ENCODE assay signal across 14 mouse cellular contexts in the genomic region with DNA sequence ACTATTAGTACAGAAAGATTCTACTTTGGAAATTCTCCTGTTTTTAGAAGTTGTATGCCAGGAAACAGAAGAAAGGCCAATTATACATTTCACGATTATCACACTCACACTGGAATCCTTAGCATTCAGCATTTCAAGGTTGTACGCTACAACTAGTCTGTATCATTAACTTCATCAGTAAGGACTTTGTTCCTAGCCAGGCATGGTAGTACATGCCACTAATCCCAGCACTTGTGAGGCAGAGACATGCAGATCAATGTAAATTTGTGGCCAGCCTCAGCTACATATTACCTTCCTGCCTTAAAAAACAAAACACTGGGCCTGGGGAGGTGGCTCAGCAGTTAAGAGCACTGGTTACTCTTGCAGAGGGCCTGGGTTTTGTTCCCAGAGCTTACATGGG. TPM values are rescaled to one million over a fixed set of nuclear protein-coding genes. Genes with fewer than 3 reads are reported as not detected.
DNase-seq lines count a peak whose midpoint lies in the region; ATAC-seq and TF ChIP-seq lines count a peak whose summit lies in the region.
"Had no signal": no experiment of that assay in that cellular context is flagged by ENCODE, and none has a peak within 500 bp of the region (broad histone marks: within the 10 kb centered on the region; RNA-seq: fewer than 3 reads in every experiment).

No protein-coding gene starts in this region.

- 0 out of 2 replicates have a peak overlapping the region, but pooled peaks have one; percentile 20 for H3K9ac ChIP-seq in hindbrain, embryonic 13.5 days
- no peak overlapping the region for H3K9ac ChIP-seq in hindbrain, embryonic 11.5 days (ENCODE audit: low read depth, low read length)
- no peak overlapping the region for H3K9ac ChIP-seq in ES-Bruce4 (ENCODE audit: low read depth, poor library complexity, severe bottlenecking)
- peak overlapping the region; percentile 46 for H3K9ac ChIP-seq in liver, embryonic 14.5 days (replicated peaks)
- H3K9ac ChIP-seq: hindbrain, embryonic 12.5 days; lung, embryonic 14.5 days had no signal

- TF ChIP-seq CTCF in ES-Bruce4 (IDR thresholded peaks at IDR 0.05; ENCODE audit: low read depth, low read length) = no peak
- no peak for TF ChIP-seq CTCF in liver, embryonic 14.5 days (IDR thresholded peaks at IDR 0.05; ENCODE audit: low read depth)

- DNase-seq in hindbrain, embryonic 11.5 days (ENCODE audit: low spot score) = no peak
- no peak for DNase-seq in embryonic facial prominence, embryonic 10.5 days (ENCODE audit: low spot score)
- DNase-seq in liver, embryonic 14.5 days (ENCODE audit: low read depth in 3 of 3, low spot score in 3 of 3) = no peak
- no peak for DNase-seq in adrenal gland, postnatal 36 days
- no peak for DNase-seq in left cerebral cortex, adult 11 months (ENCODE audit: low spot score)
- DNase-seq: cerebellum, adult 11 months; kidney, adult 8-10 months; lung, embryonic 14.5 days; thymus, adult 18-20 months had no signal

- no peaks in the 10 kb centered on the region; the same call in 1 of the 2 replicates for H3K36me3 ChIP-seq in hindbrain, embryonic 13.5 days
- H3K36me3 ChIP-seq in hindbrain, embryonic 11.5 days (ENCODE audit: control insufficient read depth, insufficient read depth, low read length) = no peaks in the 10 kb centered on the region
- H3K36me3 ChIP-seq in ES-Bruce4 (ENCODE audit: control insufficient read depth, insufficient read depth, low read length, poor library complexity, severe bottlenecking) = no peaks in the 10 kb centered on the region
- H3K36me3 ChIP-seq in embryonic facial prominence, embryonic 10.5 days (replicated peaks) = peaks cover 23% of the 10 kb centered on the region
- no peaks in the 10 kb centered on the region for H3K36me3 ChIP-seq in liver, embryonic 14.5 days (replicated peaks; ENCODE audit: control insufficient read depth, insufficient read depth, low read depth)
- H3K36me3 ChIP-seq: hindbrain, embryonic 12.5 days had no signal

- H3K4me3 ChIP-seq in hindbrain, embryonic 13.5 days = no peak overlapping the region
- H3K4me3 ChIP-seq in hindbrain, embryonic 11.5 days (ENCODE audit: low read depth, low read length) = no peak overlapping the region
- H3K4me3 ChIP-seq in ES-Bruce4 (ENCODE audit: low read depth, low read length) = no peak overlapping the region
- H3K4me3 ChIP-seq in embryonic facial prominence, embryonic 10.5 days = no peak overlapping the region
- peak overlapping the region in 1 of 2 experiments; percentile 26; a peak in 1 of 4 replicates for H3K4me3 ChIP-seq in liver, embryonic 14.5 days (ENCODE audit: insufficient read depth in 1 of 2, low read depth in 2 of 2, low read length in 2 of 2)
- H3K4me3 ChIP-seq: forebrain, embryonic 10.5 days; hindbrain, embryonic 12.5 days; left cerebral cortex, adult 2 months had no signal

- no peaks in the 10 kb centered on the region for H3K27me3 ChIP-seq in hindbrain, embryonic 13.5 days
- H3K27me3 ChIP-seq in hindbrain, embryonic 11.5 days (ENCODE audit: control insufficient read depth, insufficient read depth, low read length) = no peaks in the 10 kb centered on the region
- no peaks in the 10 kb centered on the region for H3K27me3 ChIP-seq in ES-Bruce4 (ENCODE audit: control insufficient read depth, insufficient read depth, low read length, poor library complexity, severe bottlenecking)
- no peaks in the 10 kb centered on the region for H3K27me3 ChIP-seq in embryonic facial prominence, embryonic 10.5 days (replicated peaks; ENCODE audit: low read depth, poor library complexity, severe bottlenecking)
- H3K27me3 ChIP-seq in liver, embryonic 14.5 days (ENCODE audit: control insufficient read depth, insufficient read depth, low read length) = no peaks in the 10 kb centered on the region
- H3K27me3 ChIP-seq: hindbrain, embryonic 12.5 days had no signal

- no peaks in the 10 kb centered on the region for H3K9me3 ChIP-seq in hindbrain, embryonic 13.5 days
- H3K9me3 ChIP-seq in hindbrain, embryonic 11.5 days (ENCODE audit: control insufficient read depth, low read length) = no peaks in the 10 kb centered on the region
- H3K9me3 ChIP-seq in ES-Bruce4 (replicated peaks; ENCODE audit: control insufficient read depth, insufficient read depth, low read length, poor library complexity, severe bottlenecking) = no peaks in the 10 kb centered on the region
- no peaks in the 10 kb centered on the region for H3K9me3 ChIP-seq in embryonic facial prominence, embryonic 10.5 days
- no peaks in the 10 kb centered on the region for H3K9me3 ChIP-seq in liver, embryonic 14.5 days (ENCODE audit: control insufficient read depth, low read length)
- H3K9me3 ChIP-seq: forebrain, embryonic 10.5 days; hindbrain, embryonic 12.5 days had no signal

- no peak overlapping the region for H3K4me2 ChIP-seq in hindbrain, embryonic 13.5 days
- no peak overlapping the region for H3K4me2 ChIP-seq in hindbrain, embryonic 11.5 days (replicated peaks; ENCODE audit: low read depth, low read length)
- H3K4me2 ChIP-seq in liver, embryonic 14.5 days (ENCODE audit: low read depth) = peak overlapping the region; percentile 49
- H3K4me2 ChIP-seq: hindbrain, embryonic 12.5 days; lung, embryonic 14.5 days had no signal

- TF ChIP-seq POLR2A in ES-Bruce4 (IDR thresholded peaks at IDR 0.05; ENCODE audit: insufficient read depth, low read length) = no peak

- H3K4me1 ChIP-seq in hindbrain, embryonic 13.5 days (replicated peaks) = peaks cover 24% of the 10 kb centered on the region
- 0 out of 2 replicates have a peak, but pooled peaks cover 2% of the 10 kb centered on the region for H3K4me1 ChIP-seq in hindbrain, embryonic 11.5 days (replicated peaks; ENCODE audit: control insufficient read depth, insufficient read depth, low read length)
- H3K4me1 ChIP-seq in ES-Bruce4 (ENCODE audit: control insufficient read depth, insufficient read depth, low read length) = peaks cover 14% of the 10 kb centered on the region
- peaks cover 22% of the 10 kb centered on the region for H3K4me1 ChIP-seq in embryonic facial prominence, embryonic 10.5 days
- H3K4me1 ChIP-seq in liver, embryonic 14.5 days (replicated peaks; ENCODE audit: control insufficient read depth in 2 of 2, insufficient read depth in 2 of 2, low read length in 1 of 2) = peaks cover 52 to 61% of the 10 kb centered on the region in 2 experiments

- 90% methylated on average over 2 of the region's 2 CpGs for WGBS in hindbrain, embryonic 13.5 days
- WGBS in hindbrain, embryonic 11.5 days = 96% methylated on average over 2 of the region's 2 CpGs
- 87% methylated on average over 2 of the region's 2 CpGs for WGBS in embryonic facial prominence, embryonic 10.5 days
- 71% methylated on average over 2 of the region's 2 CpGs for WGBS in liver, embryonic 14.5 days (ENCODE audit: insufficient replicate concordance)

- TF ChIP-seq EP300 in ES-Bruce4 (IDR thresholded peaks at IDR 0.05; ENCODE audit: insufficient read depth, low read depth, low read length) = no peak
- no peak for TF ChIP-seq EP300 in liver, embryonic 14.5 days (IDR thresholded peaks at IDR 0.05; ENCODE audit: low read depth)

- H3K27ac ChIP-seq in hindbrain, embryonic 13.5 days = no peak overlapping the region
- H3K27ac ChIP-seq in hindbrain, embryonic 11.5 days (ENCODE audit: low read depth, low read length) = no peak overlapping the region
- peak overlapping the region; percentile 21; the same call in 1 of the 2 replicates for H3K27ac ChIP-seq in ES-Bruce4 (ENCODE audit: insufficient read depth, low read length)
- H3K27ac ChIP-seq in embryonic facial prominence, embryonic 10.5 days (replicated peaks) = peak overlapping the region; percentile 12; the same call in 1 of the 2 replicates
- peak overlapping the region; percentile 79 for H3K27ac ChIP-seq in liver, embryonic 14.5 days
- H3K27ac ChIP-seq: forebrain, embryonic 10.5 days; hindbrain, embryonic 12.5 days; left cerebral cortex, adult 2 months had no signal

- no peak for ATAC-seq in hindbrain, embryonic 13.5 days (ENCODE audit: low FRiP score)
- ATAC-seq in hindbrain, embryonic 11.5 days (ENCODE audit: low FRiP score) = no peak
- ATAC-seq in liver, embryonic 14.5 days (ENCODE audit: insufficient read depth) = no peak

RNA-seq across cellular contexts. Expression of gene Fbxo42, which starts 10.9 kb away (rescaled TPM):
- polyA plus RNA-seq in hindbrain, embryonic 13.5 days (2015; fragmentation: Nextera tagmentation; extraction: Ambion mirVana) = 21.9 and 22.3 TPM in 2 replicates
- polyA plus RNA-seq in hindbrain, embryonic 11.5 days (2014; fragmentation: Nextera tagmentation; extraction: Ambion mirVana) = 21.9 and 24.8 TPM in 2 replicates
- 24.6 and 31.8 TPM in 2 replicates for polyA plus RNA-seq in ES-Bruce4 (2011; ENCODE audit: insufficient read depth, insufficient read length, low read depth, missing spikeins)
- polyA plus RNA-seq in embryonic facial prominence, embryonic 10.5 days (2016; fragmentation: Nextera tagmentation; extraction: Ambion mirVana) = 29.3 and 30.6 TPM in 2 replicates
- polyA plus RNA-seq in liver, embryonic 14.5 days (2012; rRNA removed) = 7.5 and 8.3 TPM in 2 replicates
- 17.6 and 20.6 TPM in 2 replicates for polyA plus RNA-seq in liver, embryonic 14.5 days (2014; fragmentation: Nextera tagmentation; extraction: Ambion mirVana)
- 10 to 100 TPM; 20.4 to 21.6 TPM for total RNA-seq in adrenal gland, postnatal 36 days (2021)

RNA-seq across cellular contexts. Expression of gene Szrd1, which starts 19.0 kb away (rescaled TPM):
- 28.9 and 29.3 TPM in 2 replicates for polyA plus RNA-seq in hindbrain, embryonic 13.5 days (2015; fragmentation: Nextera tagmentation; extraction: Ambion mirVana)
- 35.5 and 35.7 TPM in 2 replicates for polyA plus RNA-seq in hindbrain, embryonic 11.5 days (2014; fragmentation: Nextera tagmentation; extraction: Ambion mirVana)
- 122 and 136 TPM in 2 replicates for polyA plus RNA-seq in ES-Bruce4 (2011; ENCODE audit: insufficient read depth, insufficient read length, low read depth, missing spikeins)
- polyA plus RNA-seq in embryonic facial prominence, embryonic 10.5 days (2016; fragmentation: Nextera tagmentation; extraction: Ambion mirVana) = 37.4 and 39.0 TPM in 2 replicates
- polyA plus RNA-seq in liver, embryonic 14.5 days (2012; rRNA removed) = 13.3 and 14.2 TPM in 2 replicates
- polyA plus RNA-seq in liver, embryonic 14.5 days (2014; fragmentation: Nextera tagmentation; extraction: Ambion mirVana) = 14.3 and 17.2 TPM in 2 replicates
- total RNA-seq in adrenal gland, postnatal 36 days (2021) = 100 to 1,000 TPM; 110 to 123 TPM

RNA-seq across cellular contexts. Expression of gene Rsg1, which starts 55.1 kb away (rescaled TPM):
- 8.1 and 8.5 TPM in 2 replicates for polyA plus RNA-seq in hindbrain, embryonic 13.5 days (2015; fragmentation: Nextera tagmentation; extraction: Ambion mirVana)
- polyA plus RNA-seq in hindbrain, embryonic 11.5 days (2014; fragmentation: Nextera tagmentation; extraction: Ambion mirVana) = 6.3 and 6.8 TPM in 2 replicates
- 1.6 and 2.8 TPM in 2 replicates for polyA plus RNA-seq in ES-Bruce4 (2011; ENCODE audit: insufficient read depth, insufficient read length, low read depth, missing spikeins)
- 8.4 and 8.5 TPM in 2 replicates for polyA plus RNA-seq in embryonic facial prominence, embryonic 10.5 days (2016; fragmentation: Nextera tagmentation; extraction: Ambion mirVana)
- 0.78 and 0.87 TPM in 2 replicates for polyA plus RNA-seq in liver, embryonic 14.5 days (2012; rRNA removed)
- polyA plus RNA-seq in liver, embryonic 14.5 days (2014; fragmentation: Nextera tagmentation; extraction: Ambion mirVana) = 0.56 and 1.2 TPM in 2 replicates
- 1 to 10 TPM in 1 of 2 experiments, under 1 TPM in 1; 0.96 to 1.2 TPM for total RNA-seq in adrenal gland, postnatal 36 days (2021)

Comparison
In these comparisons a context has a peak if more than half of its experiments do, and no peak if none do; other contexts are left out.
1. H3K9ac ChIP-seq: peak in hindbrain, embryonic 13.5 days (single experiment) and liver, embryonic 14.5 days (single experiment); none in hindbrain, embryonic 11.5 days (single experiment) and ES-Bruce4 (single experiment).
2. H3K27ac ChIP-seq: peak in ES-Bruce4 (single experiment), embryonic facial prominence, embryonic 10.5 days (single experiment) and liver, embryonic 14.5 days (single experiment); none in hindbrain, embryonic 13.5 days (single experiment) and hindbrain, embryonic 11.5 days (single experiment).